Comparison of ENCODE assay signal across 8 mouse cellular contexts in the genomic region with DNA sequence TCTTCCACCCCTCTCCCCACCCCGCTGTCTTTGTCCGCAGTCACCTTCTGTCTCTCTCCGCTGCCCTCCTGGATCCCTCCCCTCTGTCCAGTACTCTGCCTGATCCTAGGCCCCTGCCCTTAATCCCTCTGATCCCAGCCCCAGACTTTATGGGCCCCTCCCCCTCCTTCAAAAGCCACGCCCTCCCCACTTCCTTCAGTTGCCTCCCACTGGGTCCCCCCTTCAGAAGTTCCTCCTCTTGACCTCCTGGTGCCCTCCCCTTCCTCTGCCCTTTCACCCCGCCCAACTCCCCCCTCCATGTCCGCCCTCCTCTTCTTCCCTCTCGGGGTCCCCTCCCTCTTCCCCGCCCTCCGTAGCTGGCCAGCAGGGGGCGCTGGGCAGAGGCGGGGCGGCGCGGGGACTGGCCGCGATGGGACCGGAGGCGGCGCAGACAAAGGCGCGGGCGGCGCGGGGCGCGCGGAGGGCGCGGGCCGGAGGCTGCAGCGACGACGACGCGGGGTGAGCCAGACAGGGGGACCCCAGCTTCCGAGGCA. TPM values are rescaled to one million over a fixed set of nuclear protein-coding genes. Genes with fewer than 3 reads are reported as not detected.
A peak's percentile ranks its signal among the peaks of the same experiment; 100 is the strongest.
DNase-seq lines count a peak whose midpoint lies in the region; ATAC-seq lines count a peak whose summit lies in the region.

Gene Homer3, plus strand, starts transcription at position 225 of the 533 bp plus-strand sequence.

- WGBS in forebrain, embryonic 11.5 days: under 1% methylated on average over 32 of the region's 36 CpGs
- WGBS in heart, embryonic 16.5 days: under 1% methylated on average over 36 of the region's 36 CpGs
- WGBS in liver, embryonic 15.5 days (ENCODE audit: insufficient replicate concordance): under 1% methylated on average over 36 of the region's 36 CpGs
- 1% methylated on average over 33 of the region's 36 CpGs for WGBS in neural tube, embryonic 12.5 days

- no peaks in the 10 kb centered on the region for H3K27me3 ChIP-seq in forebrain, embryonic 11.5 days (ENCODE audit: control insufficient read depth, insufficient read depth, low read length)
- no peaks in the 10 kb centered on the region for H3K27me3 ChIP-seq in heart, embryonic 16.5 days (ENCODE audit: control insufficient read depth, insufficient read depth, low read length)
- peaks cover 21% of the 10 kb centered on the region for H3K27me3 ChIP-seq in liver, embryonic 15.5 days
- H3K27me3 ChIP-seq in neural tube, embryonic 12.5 days (replicated peaks): no peaks in the 10 kb centered on the region

- peak within 1 kb of the TSS; percentile 98 for H3K9ac ChIP-seq in forebrain, embryonic 11.5 days (ENCODE audit: low read length)
- peak within 1 kb of the TSS; percentile 97 for H3K9ac ChIP-seq in heart, embryonic 16.5 days (ENCODE audit: low read length)
- H3K9ac ChIP-seq in liver, embryonic 15.5 days: peak within 1 kb of the TSS; percentile 65
- peak within 1 kb of the TSS; percentile 88 for H3K9ac ChIP-seq in neural tube, embryonic 12.5 days

- peak within 1 kb of the TSS; percentile 76 for H3K27ac ChIP-seq in forebrain, embryonic 11.5 days (ENCODE audit: low read depth, low read length)
- H3K27ac ChIP-seq in heart, embryonic 16.5 days (ENCODE audit: low read length): peak within 1 kb of the TSS; percentile 79
- no peak within 1 kb of the TSS; the same call in 1 of the 2 replicates for H3K27ac ChIP-seq in liver, embryonic 15.5 days (replicated peaks)
- H3K27ac ChIP-seq in neural tube, embryonic 12.5 days: no peak within 1 kb of the TSS

- peak within 1 kb of the TSS; percentile 78 for H3K4me2 ChIP-seq in forebrain, embryonic 11.5 days (ENCODE audit: low read depth, low read length, severe bottlenecking)
- peak within 1 kb of the TSS; percentile 79 for H3K4me2 ChIP-seq in heart, embryonic 16.5 days (ENCODE audit: low read depth, low read length)
- H3K4me2 ChIP-seq in liver, embryonic 15.5 days: peak within 1 kb of the TSS; percentile 96
- H3K4me2 ChIP-seq in neural tube, embryonic 12.5 days (replicated peaks): peak within 1 kb of the TSS; percentile 74

- peaks cover 25% of the 10 kb centered on the region for H3K36me3 ChIP-seq in forebrain, embryonic 11.5 days (ENCODE audit: control insufficient read depth, insufficient read depth, low read length)
- peaks cover 27% of the 10 kb centered on the region for H3K36me3 ChIP-seq in heart, embryonic 16.5 days (ENCODE audit: control insufficient read depth, insufficient read depth)
- H3K36me3 ChIP-seq in liver, embryonic 15.5 days (replicated peaks): peaks cover 18% of the 10 kb centered on the region
- H3K36me3 ChIP-seq in neural tube, embryonic 12.5 days: peaks cover 31% of the 10 kb centered on the region

- peak within 1 kb of the TSS; percentile 94 for H3K4me3 ChIP-seq in forebrain, embryonic 11.5 days (ENCODE audit: low read depth, low read length)
- peak within 1 kb of the TSS; percentile 82 for H3K4me3 ChIP-seq in heart, embryonic 16.5 days (ENCODE audit: low read length)
- peak within 1 kb of the TSS; percentile 66 for H3K4me3 ChIP-seq in liver, embryonic 15.5 days (replicated peaks)
- H3K4me3 ChIP-seq in neural tube, embryonic 12.5 days: peak within 1 kb of the TSS; percentile 83

- H3K4me1 ChIP-seq in forebrain, embryonic 11.5 days (replicated peaks; ENCODE audit: control insufficient read depth, insufficient read depth, low read length): 0 out of 2 replicates have a peak, but pooled peaks cover 3% of the 10 kb centered on the region
- H3K4me1 ChIP-seq in heart, embryonic 16.5 days (ENCODE audit: control insufficient read depth, insufficient read depth, low read length): peaks cover 24% of the 10 kb centered on the region
- peaks cover 50% of the 10 kb centered on the region for H3K4me1 ChIP-seq in liver, embryonic 15.5 days (replicated peaks)
- peaks cover 29% of the 10 kb centered on the region for H3K4me1 ChIP-seq in neural tube, embryonic 12.5 days

- ATAC-seq in CD4-positive, CD25-positive, alpha-beta regulatory T cell, adult 4 months: peak; percentile 86
- peak; percentile 92 for ATAC-seq in forebrain, embryonic 11.5 days (replicated peaks; ENCODE audit: low FRiP score)
- ATAC-seq in heart, embryonic 16.5 days (replicated peaks; ENCODE audit: extremely low read depth, insufficient read depth, low FRiP score): peak; percentile 85
- peak; percentile 81 for ATAC-seq in liver, embryonic 15.5 days (ENCODE audit: insufficient read depth)
- peak; percentile 87 for ATAC-seq in neural tube, embryonic 12.5 days (ENCODE audit: low FRiP score, low read depth)

- peak; percentile 88 for DNase-seq in c-Kit-positive CD71-negative TER-119-negative erythroid progenitor cells, embryonic 14.5 days (ENCODE audit: low read depth)
- DNase-seq in forebrain, embryonic 11.5 days (ENCODE audit: low spot score): peak; percentile 95
- peak; percentile 92 to 95 for DNase-seq in kidney, postnatal 36 days
- peak; percentile 55 for DNase-seq in telencephalon, adult 2 months (ENCODE audit: low read depth, low spot score)

- peaks cover 2% of the 10 kb centered on the region; the same call in 1 of the 2 replicates for H3K9me3 ChIP-seq in forebrain, embryonic 11.5 days (ENCODE audit: control insufficient read depth, low read length)
- 0 out of 2 replicates have a peak, but pooled peaks cover 5% of the 10 kb centered on the region for H3K9me3 ChIP-seq in heart, embryonic 16.5 days (replicated peaks; ENCODE audit: control insufficient read depth, low read length)
- H3K9me3 ChIP-seq in liver, embryonic 15.5 days (replicated peaks): no peaks in the 10 kb centered on the region
- H3K9me3 ChIP-seq in neural tube, embryonic 12.5 days: 0 out of 2 replicates have a peak, but pooled peaks cover 5% of the 10 kb centered on the region

RNA-seq across cellular contexts. Expression of gene Homer3, which starts in this region (rescaled TPM):
- polyA plus RNA-seq in CD4-positive, CD25-positive, alpha-beta regulatory T cell, adult 4 months (2017; shearing (Covaris generic)): 1 to 10 TPM in 1 of 2 experiments, under 1 TPM in 1; 0.62 to 1.6 TPM
- polyA plus RNA-seq in forebrain, embryonic 11.5 days (2014; fragmentation: Nextera tagmentation; extraction: Ambion mirVana): 87.6 and 91.4 TPM in 2 replicates
- 26.6 and 30.2 TPM in 2 replicates for polyA plus RNA-seq in heart, embryonic 16.5 days (2015; fragmentation: Nextera tagmentation; extraction: Ambion mirVana)
- polyA plus RNA-seq in liver, embryonic 15.5 days (2015; fragmentation: Nextera tagmentation; extraction: Ambion mirVana): 4.9 and 5.9 TPM in 2 replicates
- polyA plus RNA-seq in neural tube, embryonic 12.5 days (2016; fragmentation: Nextera tagmentation; extraction: Ambion mirVana): 94.3 and 99.6 TPM in 2 replicates

Comparison
In these comparisons a context has a peak if more than half of its experiments do, and no peak if none do; other contexts are left out.
1. H3K27ac ChIP-seq: peak in forebrain, embryonic 11.5 days (single experiment) and heart, embryonic 16.5 days (single experiment); none in liver, embryonic 15.5 days (single experiment) and neural tube, embryonic 12.5 days (single experiment).
2. Peak in every context shown above with its lines, with median percentiles within 50 percentile points of each other: ATAC-seq, DNase-seq, H3K4me2 ChIP-seq, H3K4me3 ChIP-seq and H3K9ac ChIP-seq.